Mouse (Mus musculus) spleen, adult 2 months (tissue): ENCODE measurements around the gene Ankrd44. TPM values are rescaled to one million over a fixed set of nuclear protein-coding genes. Genes with fewer than 3 reads are reported as not detected.

Experiments used
- DNase-seq, 2 experiments: peaks; one replicate each; pipeline versions ENCODE4 v3.0.0 to v3.0.0-alpha.2; 2012 to 2021; ENCODE audit warnings: low spot score in 2 of 2, low read depth in 1 of 2
- H3K27ac ChIP-seq: fragments of 200-500 bp; 2 replicates; pipeline ENCODE4 v1.5.1; 2012; ENCODE audit warnings: low read length, inconsistent platforms; ENCODE audit not compliant: insufficient read depth
- H3K27me3 ChIP-seq: fragments of 200-500 bp; 2 replicates; pipeline ENCODE4 v1.6.1; 2012; ENCODE audit warnings: mild to moderate bottlenecking, moderate library complexity, low read length, inconsistent platforms; ENCODE audit not compliant: control insufficient read depth, insufficient read depth
- H3K36me3 ChIP-seq: fragments of 200-500 bp; 2 replicates; pipeline ENCODE4 v1.6.1; 2012; ENCODE audit warnings: mild to moderate bottlenecking, low read length, inconsistent platforms; ENCODE audit not compliant: control insufficient read depth, insufficient read depth
- H3K4me1 ChIP-seq: fragments of 200-500 bp; 2 replicates; pipeline ENCODE4 v1.6.1; 2011; ENCODE audit warnings: inconsistent platforms; ENCODE audit not compliant: control insufficient read depth, insufficient read depth, insufficient read length
- H3K4me3 ChIP-seq: fragments of 200-500 bp; 2 replicates; pipeline ENCODE4 v1.5.1; 2011; ENCODE audit warnings: mild to moderate bottlenecking, inconsistent platforms; ENCODE audit not compliant: insufficient read depth, insufficient read length; ENCODE audit errors: extremely low read depth
- CTCF ChIP-seq: fragments of 200-500 bp; IDR thresholded peaks from 2 replicates; pipeline ENCODE4 v1.5.1; 2011; ENCODE audit warnings: mild to moderate bottlenecking, inconsistent platforms; ENCODE audit not compliant: insufficient read depth, insufficient read length, insufficient replicate concordance; ENCODE audit errors: extremely low read depth
- POLR2A ChIP-seq: fragments of 200-500 bp; IDR thresholded peaks from 2 replicates; pipeline ENCODE4 v1.6.1; 2011; ENCODE audit warnings: low read depth, low read length, inconsistent platforms
- WGBS: fragments of 180-500 bp; shearing (Covaris S2); methylation state at CpG from one replicate; pipeline ENCODE4 v1.1.7; 2018; 5-methylcytosine and 5-hydroxymethylcytosine counted together
- polyA plus RNA-seq: library from polyadenylated mRNA; depleted of rRNA; stranded (reverse); fragments of >200 nt; gene quantifications from 2 replicates; pipeline ENCODE4 v1.2.3, GENCODE M21; 2012

Ankrd44 gene
- polyA plus RNA-seq, 1 experiment, result 43.1 TPM

DNA sequence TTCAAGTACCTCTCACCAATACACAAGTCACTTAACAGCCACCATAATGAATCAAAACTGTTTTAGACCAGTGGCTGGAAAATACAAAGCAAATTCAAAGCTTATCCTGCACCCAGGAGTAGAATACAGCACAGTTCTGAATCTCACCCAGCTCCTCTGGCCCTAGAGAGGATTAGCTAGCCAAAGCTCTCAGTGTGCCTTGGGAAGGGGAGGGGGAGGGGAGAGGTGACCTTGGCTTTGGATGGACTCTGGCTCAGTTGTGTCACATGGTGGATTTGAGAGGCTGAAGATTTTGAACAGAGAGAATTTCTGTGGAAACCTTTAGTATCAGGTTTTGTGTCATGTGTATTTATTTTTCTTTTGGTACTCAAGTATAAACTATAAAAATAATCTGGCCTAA, 66.3 kb downstream of the Ankrd44 start:
- H3K27me3 ChIP-seq, result no peaks in the 10 kb centered on the region
- H3K27ac ChIP-seq, result no peak overlapping the region
- no peak overlapping the region for H3K4me3 ChIP-seq
- no peak for DNase-seq
- peaks cover 15% of the 10 kb centered on the region for H3K4me1 ChIP-seq
- TF ChIP-seq CTCF (no peak), POLR2A (no peak)
- no peaks in the 10 kb centered on the region for H3K36me3 ChIP-seq

DNA sequence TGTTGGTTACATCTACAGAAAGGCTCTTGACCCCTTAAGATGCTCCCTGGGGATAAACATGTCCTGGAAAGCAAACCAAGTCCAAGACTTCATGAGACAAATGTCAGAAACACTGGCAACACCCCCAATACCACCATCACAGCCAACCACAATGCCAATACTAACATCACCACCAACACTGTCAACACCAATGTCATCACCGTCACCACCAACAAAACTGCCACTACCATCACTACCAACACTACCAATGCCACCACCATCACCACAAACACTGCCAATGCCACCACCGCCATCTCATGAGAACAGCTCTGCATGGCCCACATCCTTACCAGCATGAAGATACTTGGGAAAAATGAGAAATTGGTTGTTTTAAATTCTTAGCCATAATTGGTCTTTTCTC, 67.3 kb downstream of the Ankrd44 start:
- TF ChIP-seq POLR2A, result no peak
- TF ChIP-seq CTCF, result no peak
- no peaks in the 10 kb centered on the region for H3K27me3 ChIP-seq
- DNase-seq, result no peak
- H3K4me3 ChIP-seq, result no peak overlapping the region
- H3K27ac ChIP-seq, result no peak overlapping the region
- no peaks in the 10 kb centered on the region for H3K36me3 ChIP-seq
- 88% methylated on average over 2 of the region's 2 CpGs for WGBS
- H3K4me1 ChIP-seq, result peaks cover 17% of the 10 kb centered on the region

DNA sequence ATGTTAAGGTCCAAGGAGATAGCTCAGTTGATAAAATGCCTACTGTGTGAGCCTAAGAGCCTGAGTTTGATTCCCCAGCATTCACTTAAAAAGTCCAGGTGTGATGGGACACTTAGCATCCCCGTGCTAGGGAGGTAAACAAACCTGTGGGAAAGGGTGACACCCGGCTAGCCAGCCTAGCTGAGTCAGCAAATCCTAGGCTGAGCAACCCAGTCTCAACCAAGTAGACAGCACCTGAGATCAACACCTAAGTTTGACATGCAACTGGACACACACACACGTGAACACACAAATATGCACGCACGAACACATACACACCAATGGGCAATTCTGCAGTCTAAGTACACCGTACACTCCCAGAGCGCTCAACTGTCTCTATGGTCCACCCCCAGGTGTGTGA, 69.7 kb downstream of the Ankrd44 start:
- DNase-seq, result no peak
- TF ChIP-seq CTCF (no peak), POLR2A (no peak)
- H3K27me3 ChIP-seq, result no peaks in the 10 kb centered on the region
- H3K4me1 ChIP-seq, result peaks cover 23% of the 10 kb centered on the region; the same call in 1 of the 2 replicates
- WGBS, result 96% methylated on average over 7 of the region's 7 CpGs
- no peak overlapping the region for H3K4me3 ChIP-seq
- H3K36me3 ChIP-seq, result no peaks in the 10 kb centered on the region
- H3K27ac ChIP-seq, result no peak overlapping the region

DNA sequence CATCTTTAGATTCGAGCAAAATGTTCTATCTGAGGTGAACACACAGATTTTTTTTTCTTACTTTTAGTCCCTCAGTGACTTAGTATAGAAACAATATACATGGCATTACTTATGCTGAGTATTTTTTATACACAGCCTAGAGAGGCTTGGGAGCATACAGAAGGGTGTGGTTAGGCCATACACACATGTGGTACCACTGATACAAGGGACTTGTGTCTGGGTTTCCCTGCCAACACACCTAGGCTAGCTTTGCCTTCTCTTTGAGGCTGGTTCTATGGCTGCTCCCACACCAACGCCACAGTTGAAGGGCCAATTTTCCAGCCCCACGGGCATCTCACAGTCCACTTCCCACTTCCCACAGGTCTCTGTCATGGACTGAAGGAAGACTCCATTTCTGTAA, 70.2 kb downstream of the Ankrd44 start:
- peaks cover 22% of the 10 kb centered on the region; the same call in 1 of the 2 replicates for H3K4me1 ChIP-seq
- 74% methylated on average over 3 of the region's 3 CpGs for WGBS
- H3K4me3 ChIP-seq, result no peak overlapping the region
- DNase-seq, result no peak
- no peaks in the 10 kb centered on the region for H3K27me3 ChIP-seq
- no peaks in the 10 kb centered on the region for H3K36me3 ChIP-seq
- TF ChIP-seq POLR2A (no peak), CTCF (no peak)
- H3K27ac ChIP-seq, result no peak overlapping the region

DNA sequence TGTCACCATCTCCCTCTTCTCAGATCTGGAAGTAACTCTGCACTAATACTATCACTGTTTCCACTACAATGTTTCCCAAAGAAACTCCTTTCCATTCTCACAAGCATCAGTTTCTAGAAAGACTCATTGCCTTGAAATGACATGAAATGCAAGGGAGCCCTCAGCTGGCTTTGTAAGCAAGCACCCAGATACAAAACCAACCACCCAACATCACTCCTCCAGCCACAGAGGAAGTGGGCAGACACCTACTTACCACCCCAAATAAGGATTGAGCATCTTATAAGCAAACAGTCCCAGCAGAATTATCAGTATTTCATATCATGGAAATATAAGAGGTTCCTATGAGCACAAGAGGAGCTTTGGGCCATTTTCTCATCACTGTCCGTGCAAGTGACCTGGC, 71.8 kb downstream of the Ankrd44 start:
- peaks cover 16% of the 10 kb centered on the region; the same call in 1 of the 2 replicates for H3K4me1 ChIP-seq
- no peak overlapping the region for H3K4me3 ChIP-seq
- no peaks in the 10 kb centered on the region for H3K36me3 ChIP-seq
- no peak overlapping the region for H3K27ac ChIP-seq
- TF ChIP-seq CTCF, result no peak
- no peak for TF ChIP-seq POLR2A
- no peak for DNase-seq
- no peaks in the 10 kb centered on the region for H3K27me3 ChIP-seq
- 63% methylated on average over 1 of the region's 1 CpGs for WGBS

DNA sequence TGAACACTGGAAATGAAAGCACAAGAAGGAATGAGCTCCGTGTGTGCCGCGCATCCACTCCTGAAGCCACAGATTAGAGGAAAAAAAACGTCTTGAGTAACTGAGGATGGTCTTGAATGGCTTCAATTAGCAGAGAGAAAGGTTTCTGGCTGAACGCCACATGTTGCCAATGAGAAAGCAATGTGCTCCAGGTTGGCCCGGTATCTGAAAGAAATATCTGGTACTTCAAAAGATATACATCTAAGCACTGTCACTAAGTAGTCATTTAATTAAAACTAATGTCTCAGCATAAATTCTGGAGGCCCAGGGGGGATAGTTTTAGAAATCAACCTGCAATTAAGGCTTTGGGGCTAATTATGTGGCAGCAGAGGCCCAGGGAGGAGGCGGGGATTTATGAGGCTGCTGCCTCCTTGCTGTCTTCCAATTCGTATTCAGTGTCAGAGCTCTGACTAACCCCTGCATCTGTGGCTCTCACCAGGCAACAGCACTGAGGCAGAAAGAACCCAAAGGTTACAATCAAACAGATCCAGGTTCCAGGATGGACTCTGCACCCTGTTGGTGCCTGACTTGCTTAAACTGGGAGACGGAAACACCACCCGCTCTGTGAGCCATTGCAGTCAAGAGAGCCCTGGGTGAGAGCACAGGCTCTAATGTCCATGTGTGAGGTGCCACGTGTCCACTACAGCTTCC, 72.7 kb downstream of the Ankrd44 start:
- no peaks in the 10 kb centered on the region for H3K36me3 ChIP-seq
- WGBS, result 87% methylated on average over 11 of the region's 11 CpGs
- TF ChIP-seq POLR2A (no peak), CTCF (no peak)
- no peak for DNase-seq
- H3K27me3 ChIP-seq, result no peaks in the 10 kb centered on the region
- no peak overlapping the region for H3K4me3 ChIP-seq
- no peak overlapping the region for H3K27ac ChIP-seq
- H3K4me1 ChIP-seq, result peaks cover 13% of the 10 kb centered on the region; the same call in 1 of the 2 replicates

DNA sequence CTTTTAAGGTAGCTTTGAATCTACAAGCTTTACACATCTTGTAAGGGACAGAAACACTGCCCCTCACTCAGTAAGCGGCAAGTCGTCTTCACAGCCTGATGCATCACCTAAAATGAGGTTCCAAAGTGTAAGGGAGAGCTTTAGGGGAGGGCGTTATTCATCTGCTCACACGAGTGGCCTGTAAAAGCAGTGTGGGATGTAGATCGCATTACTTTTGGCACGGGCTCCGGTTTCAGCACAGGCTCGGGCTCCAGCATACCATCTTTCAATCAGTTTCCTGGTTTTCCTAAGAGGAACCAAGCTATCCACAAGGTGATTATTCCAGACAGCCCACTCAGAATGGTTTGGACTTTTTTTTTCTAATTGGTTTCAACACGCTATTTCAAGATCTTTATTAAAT, 74.6 kb downstream of the Ankrd44 start:
- no peak for DNase-seq
- Histone ChIP-seq H3K27me3 (no peaks in the 10 kb centered on the region), H3K4me1 (peaks cover 12% of the 10 kb centered on the region; the same call in 1 of the 2 replicates), H3K36me3 (no peaks in the 10 kb centered on the region), H3K27ac (no peak overlapping the region), H3K4me3 (no peak overlapping the region)
- 93% methylated on average over 9 of the region's 9 CpGs for WGBS
- TF ChIP-seq POLR2A (no peak), CTCF (no peak)
